Mouse (Mus musculus) myocyte (in vitro differentiated cells): ENCODE data around the gene Alms1.

Experiments used
- CEBPB ChIP-seq: IDR thresholded peaks from 2 replicates; pipeline ENCODE4 v1.6.1; 2011; ENCODE audit warnings: mild to moderate bottlenecking, moderate library complexity; ENCODE audit not compliant: poor library complexity, insufficient read depth, severe bottlenecking
- E2F4 ChIP-seq: IDR thresholded peaks from one replicate; pipeline ENCODE4 v1.6.1; 2011; ENCODE audit warnings: mild to moderate bottlenecking, control low read depth, moderate library complexity; ENCODE audit not compliant: insufficient read depth
- POLR2A ChIP-seq: IDR thresholded peaks from one replicate; pipeline ENCODE4 v1.6.1; 2011; ENCODE audit warnings: low read depth, mild to moderate bottlenecking, control low read depth, moderate library complexity; ENCODE audit not compliant: insufficient read length
- POLR2AphosphoS2 ChIP-seq: IDR thresholded peaks from one replicate; pipeline ENCODE4 v1.6.1; 2011; ENCODE audit warnings: low read depth, control low read depth; ENCODE audit not compliant: insufficient read length
- USF1 ChIP-seq: IDR thresholded peaks from one replicate; pipeline ENCODE4 v1.6.1; 2011; ENCODE audit warnings: low read depth, mild to moderate bottlenecking, control low read depth, moderate library complexity

GRCm38 (mm10) chr6:85599310-85599709 is 12.0 kb downstream of the Alms1 start:
- TF ChIP-seq POLR2A (no peak), USF1 (no peak), E2F4 (no peak), CEBPB (no peak), POLR2AphosphoS2 (no peak)
